Mouse (Mus musculus) kidney, adult 8-10 months (tissue): ENCODE data around the gene Klrb1c.
"Not testable (repeated sequence)": the region's sequence is repeated elsewhere in the genome, so short reads cannot be mapped to it uniquely, and the experiment has no call there.

Experiments
- DNase-seq, 2 experiments: peaks; one replicate each; pipeline ENCODE4 v3.0.0; 2022

Gene Klrb1c

GRCm38 (mm10) chr6:128797936-128798771, 9.1 kb upstream of the Klrb1c start:
- DNase-seq: no peak

DNA sequence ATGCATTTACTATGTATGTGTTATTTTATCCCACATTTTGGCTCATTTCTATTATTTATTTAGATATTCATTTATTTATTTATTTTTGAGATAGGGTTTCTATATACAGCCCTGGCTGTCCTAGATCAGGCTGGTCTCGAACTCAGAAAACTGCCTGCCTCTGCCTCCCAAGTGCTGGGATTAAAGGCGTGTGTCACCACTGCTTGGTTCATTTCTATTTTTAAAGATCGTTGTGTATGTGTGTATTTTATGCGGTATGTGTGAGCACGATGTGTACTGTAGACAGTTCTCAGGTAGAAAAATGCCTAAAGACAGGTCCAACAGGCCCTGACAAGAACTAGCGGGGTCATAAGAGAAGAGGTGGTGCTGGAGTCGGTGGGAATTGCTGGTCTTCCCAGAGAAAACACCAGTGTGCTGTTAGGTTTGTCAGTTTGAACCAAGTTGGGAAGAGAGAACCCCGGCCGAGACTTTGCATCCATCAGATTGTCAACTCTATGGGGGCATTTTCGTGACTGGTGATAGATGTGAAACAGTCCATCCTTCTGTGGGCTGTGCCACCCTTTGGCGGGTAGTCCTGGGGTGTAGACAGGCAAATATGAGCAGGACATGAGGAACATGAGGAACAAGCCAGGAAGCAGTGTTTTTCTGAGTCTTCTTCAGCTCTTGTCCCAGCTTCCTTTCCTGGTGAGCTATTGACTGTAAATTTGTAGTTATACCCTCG, 8.3 kb upstream of the Klrb1c start:
- no peak for DNase-seq

- no peak for DNase-seq
Measured at GRCm38 (mm10) chr6:128796321-128796955, 7.4 kb upstream of the Klrb1c start.

GRCm38 (mm10) chr6:128793734-128794133, 4.7 kb upstream of the Klrb1c start:
- no peak for DNase-seq

DNA sequence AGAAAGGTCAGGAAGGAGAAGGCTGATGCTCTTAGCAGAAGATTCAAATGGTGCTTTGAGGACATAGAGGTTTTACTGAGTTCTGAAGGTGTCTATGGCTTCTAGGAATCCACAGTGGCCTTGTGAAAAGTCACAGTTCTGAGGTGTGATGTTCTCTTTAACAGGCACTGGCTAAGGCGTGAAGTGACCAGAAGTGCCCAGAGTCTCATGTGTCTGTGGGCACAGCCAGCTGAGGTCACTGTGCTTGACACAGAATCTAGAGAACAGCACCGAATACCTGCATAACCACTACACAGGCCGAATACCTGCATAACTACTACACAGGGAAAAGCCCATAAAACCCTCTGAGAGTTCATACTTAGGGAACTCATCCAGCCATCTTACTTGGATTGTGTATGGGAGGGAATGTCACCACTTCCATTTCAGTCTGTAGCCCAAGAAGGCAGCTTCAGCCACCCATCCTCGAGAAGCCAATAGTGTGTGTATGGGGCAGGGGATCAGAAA, 1.5 kb upstream of the Klrb1c start:
- DNase-seq: not testable (repeated sequence)

DNA sequence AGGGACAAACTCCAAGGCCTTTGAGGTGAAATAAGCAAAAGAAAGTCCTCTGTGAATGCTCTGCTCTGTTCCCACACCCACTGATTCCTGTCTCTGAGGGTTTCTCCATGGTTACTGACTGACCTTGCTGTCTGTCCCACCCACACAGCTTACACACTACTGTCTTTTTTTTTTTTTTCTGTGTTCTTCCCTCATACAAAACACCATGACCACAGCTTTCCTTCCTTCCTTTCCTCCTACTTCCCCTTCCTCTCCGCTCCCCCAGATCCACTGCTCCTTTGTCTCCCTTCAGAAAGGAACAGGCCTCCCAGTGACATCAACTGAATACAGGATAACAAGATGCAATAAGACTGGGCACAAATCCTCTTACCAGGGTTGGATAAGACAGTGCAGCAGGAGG, 498 bp downstream of the Klrb1c start:
- DNase-seq: no peak

DNA sequence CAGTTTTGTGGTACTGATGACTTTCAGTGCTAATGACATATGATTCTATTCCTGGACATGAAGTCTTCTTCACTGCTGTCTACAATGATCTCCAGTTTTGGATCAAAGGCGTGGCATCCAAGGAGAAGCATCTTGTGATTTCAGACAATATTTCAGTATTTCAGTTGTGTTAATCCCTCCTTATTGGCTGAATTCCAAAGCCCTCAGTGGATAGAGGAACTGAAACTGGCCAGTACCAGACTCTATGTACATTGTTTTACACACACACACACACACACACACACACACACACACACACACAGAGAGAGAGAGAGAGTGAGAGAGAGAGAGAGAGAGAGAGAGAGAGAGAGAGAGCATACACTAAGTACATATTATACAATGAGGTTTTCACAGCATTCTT, 2.6 kb downstream of the Klrb1c start:
- not testable (repeated sequence) for DNase-seq

DNA sequence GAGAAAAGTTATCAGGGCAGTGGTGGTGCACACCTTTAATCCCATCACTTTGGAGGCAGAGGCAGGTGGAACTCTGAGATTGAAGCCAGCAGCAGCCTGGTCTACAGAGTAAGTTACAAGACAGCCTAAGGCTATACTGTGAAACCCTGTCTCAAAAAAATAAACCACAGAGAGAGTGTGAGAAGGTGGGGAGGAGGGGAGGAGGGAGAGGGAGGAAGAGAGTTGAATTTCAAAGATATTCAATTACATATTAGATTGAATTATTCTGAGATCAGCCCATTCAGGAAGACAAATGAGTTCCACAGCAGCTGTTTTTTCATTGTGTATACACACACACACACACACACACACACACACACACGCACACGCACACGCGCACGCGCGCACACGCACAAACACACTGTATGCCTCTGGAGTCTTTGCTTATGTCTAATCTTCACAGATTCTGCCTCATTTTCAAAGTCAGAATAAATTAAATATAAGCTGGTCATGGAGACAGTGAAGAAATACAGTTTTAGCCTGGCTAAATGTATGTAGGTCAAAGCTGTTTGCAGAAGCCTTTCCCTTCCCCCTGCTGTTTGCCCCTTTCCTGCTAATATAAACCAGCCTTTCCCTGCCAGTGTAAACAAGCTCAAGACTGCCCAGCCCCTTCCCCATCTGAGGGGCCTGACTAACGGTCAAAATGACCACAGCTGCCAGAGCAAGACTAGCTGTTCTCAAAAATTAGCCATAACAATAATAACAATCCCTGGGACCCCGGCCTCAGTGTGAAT, 19.3 kb downstream of the Klrb1c start:
- DNase-seq: no peak

DNA sequence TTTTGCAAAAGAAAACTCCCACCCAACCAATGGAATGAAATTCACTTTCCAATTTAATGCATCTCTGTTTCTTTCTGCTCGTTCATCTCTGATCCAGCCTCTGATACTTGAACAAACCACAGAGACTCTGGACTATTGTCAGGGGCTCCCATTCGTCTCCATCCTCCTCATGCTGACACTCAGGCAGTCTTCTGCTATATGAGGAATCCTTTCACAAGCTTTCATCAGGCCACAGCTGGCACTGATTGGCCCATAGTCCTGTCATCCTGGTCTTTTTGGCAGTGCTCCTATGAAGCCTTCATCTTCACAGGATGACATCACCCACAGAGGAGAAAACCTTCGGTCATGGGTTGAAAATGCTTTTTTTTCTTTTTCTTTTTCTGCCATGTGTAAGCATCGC, 21.0 kb downstream of the Klrb1c start:
- DNase-seq: no peak

GRCm38 (mm10) chr6:128766486-128767254, 22.3 kb downstream of the Klrb1c start:
- DNase-seq: peak; percentile 32 to 61

GRCm38 (mm10) chr6:128765211-128765610, 23.8 kb downstream of the Klrb1c start:
- DNase-seq: no peak

- no peak for DNase-seq
Measured at GRCm38 (mm10) chr6:128764598-128764997, 24.4 kb downstream of the Klrb1c start.

DNA sequence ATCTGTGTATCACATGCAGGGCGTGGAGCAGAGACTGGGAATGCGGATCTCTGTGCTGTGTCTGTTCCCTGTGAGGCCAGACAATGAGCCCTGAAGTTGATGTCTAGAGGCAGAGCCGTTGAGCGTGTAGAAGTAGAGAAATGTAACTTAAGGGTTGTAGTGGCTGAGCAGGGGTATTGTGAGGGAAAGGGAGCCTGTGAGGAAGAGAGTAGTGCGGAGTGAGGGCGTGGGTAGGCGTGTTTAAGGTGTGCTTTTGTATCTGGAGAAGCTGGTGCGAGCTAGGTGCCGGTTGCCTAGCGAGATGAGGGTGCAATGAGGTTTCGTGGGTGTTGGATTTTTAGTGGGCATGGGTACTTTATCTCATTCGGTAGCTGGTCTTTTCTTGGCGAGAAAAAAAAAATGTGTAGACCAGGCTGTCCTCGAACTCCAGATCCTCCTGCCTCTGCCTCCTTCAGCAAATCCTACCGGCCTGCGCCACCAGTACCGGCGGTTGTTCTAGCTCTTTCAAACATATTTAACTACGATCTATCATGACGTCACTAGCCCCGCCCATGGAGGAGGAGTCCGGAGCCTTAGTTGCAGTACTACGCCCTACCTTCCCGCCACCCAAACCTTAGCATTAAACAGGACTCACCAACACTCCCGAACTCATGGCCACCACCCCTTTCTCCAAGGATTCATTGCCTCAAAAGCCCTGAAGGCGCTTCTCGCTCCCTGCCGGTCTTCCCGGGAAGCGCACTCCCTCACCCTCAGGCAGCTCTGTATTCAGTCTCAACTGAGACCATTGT, 25.1 kb downstream of the Klrb1c start:
- peak; percentile 98 to 99 for DNase-seq

GRCm38 (mm10) chr6:128762892-128763670, 25.9 kb downstream of the Klrb1c start:
- DNase-seq: not testable (repeated sequence)

GRCm38 (mm10) chr6:128761144-128761540, 27.9 kb downstream of the Klrb1c start:
- no peak for DNase-seq

DNA sequence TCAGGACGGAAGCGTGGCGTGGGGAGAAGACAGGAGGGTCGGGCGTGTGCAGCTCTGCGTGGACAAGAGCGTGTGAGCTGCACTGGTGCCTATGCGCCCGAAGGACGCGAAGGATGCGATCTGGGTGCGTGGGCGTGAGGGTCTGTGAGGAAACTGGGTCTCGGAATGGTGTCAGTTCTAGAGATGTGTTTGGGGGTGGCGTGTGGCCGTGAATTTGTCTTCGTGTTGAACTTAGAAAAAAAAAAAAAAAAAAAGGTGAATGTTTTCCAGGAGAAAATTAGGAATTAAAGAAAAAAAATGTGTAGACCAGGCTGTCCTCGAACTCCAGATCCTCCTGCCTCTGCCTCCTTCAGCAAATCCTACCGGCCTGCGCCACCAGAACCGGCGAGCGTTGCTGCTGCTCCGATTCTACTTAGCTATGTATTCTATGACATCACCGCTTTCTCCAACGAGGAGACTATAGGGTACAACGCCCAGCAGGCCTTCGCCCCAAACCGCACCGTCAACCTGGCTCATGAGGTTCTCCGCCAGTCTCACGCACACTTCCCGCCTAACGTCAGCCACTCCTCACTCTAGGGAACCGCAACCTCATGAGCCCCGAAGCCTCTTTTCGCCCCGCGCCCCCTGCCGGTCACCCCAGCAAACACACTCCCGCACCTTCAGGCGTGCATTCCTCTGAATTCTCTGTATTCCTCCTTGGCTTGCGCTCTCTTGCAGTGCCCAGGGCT, 28.4 kb downstream of the Klrb1c start:
- peak; percentile 87 to 91 for DNase-seq

- peak; percentile 87 to 96 for DNase-seq
Measured at GRCm38 (mm10) chr6:128760016-128760415, 29.0 kb downstream of the Klrb1c start.

DNA sequence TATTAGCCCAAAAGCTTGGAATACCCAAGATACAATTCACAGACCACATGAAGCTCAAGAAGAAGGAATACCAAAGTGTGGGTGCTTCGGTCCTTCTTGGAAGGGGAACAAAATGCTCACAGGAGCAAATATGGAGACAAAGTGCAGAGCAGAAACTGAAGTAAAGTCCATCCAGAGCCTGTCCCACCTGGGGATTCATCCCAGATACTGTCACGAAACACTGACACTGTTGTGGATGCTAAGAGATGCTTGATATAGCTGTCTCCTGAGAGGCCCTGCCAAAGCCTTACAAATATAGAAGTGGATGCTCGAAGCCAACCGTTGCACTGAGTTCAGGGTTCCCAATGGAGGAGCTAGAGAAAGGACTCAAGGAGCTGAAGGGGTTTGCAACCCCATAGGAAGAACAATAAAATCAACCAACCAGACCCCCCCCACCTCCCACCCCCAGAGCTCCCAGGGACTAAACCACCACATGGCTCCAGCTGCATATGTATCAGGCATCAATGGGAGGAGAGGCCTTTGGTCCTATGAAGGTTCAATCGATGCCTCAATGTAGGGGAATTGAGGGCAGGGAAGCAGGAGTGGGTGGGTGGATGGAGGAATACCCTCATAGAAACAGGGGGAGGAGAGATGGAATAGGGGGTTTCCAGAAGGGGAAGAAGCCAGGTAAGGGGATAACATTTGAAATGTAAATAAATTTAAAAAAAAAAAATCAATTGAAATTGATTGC, 29.6 kb downstream of the Klrb1c start:
- DNase-seq: no peak

DNA sequence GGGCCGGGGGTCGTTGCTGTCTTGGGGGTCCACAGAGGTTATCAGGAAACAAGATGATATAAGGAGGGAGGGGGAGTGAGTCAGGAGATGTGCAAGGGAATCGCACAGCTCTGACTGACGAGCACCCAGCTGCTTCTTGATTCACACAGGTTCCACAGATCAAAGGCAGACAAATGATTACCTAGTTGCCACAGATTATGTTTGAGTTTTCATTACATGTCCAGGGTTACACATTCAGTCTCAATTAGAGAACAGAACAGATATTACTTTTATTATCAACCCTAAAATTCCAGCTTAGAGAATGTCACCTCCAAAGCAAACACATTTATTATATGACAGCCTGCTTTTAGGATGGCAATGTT, 33.6 kb downstream of the Klrb1c start:
- DNase-seq: not testable (repeated sequence)
